Comparison of ENCODE assay signal across 8 mouse cellular contexts in the genomic region with DNA sequence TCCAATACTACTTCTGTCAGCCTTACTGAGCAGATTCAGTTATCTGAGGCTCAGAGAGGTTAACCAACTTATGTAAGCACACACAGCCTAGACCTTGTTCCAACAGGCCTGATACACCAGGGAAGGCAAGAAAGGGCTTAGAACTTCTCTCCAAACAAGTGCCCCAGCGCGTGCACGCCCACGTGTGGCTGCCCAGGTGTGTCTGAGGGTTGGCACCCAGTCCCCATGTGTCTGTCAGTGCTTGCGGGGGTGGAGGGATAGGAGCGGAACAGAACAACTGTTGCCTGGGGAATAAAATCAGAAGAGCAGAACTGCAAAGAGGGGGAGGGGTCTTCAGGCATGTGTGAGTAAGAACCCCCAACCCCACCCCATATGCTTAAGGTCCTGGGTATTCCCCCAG. TPM values are rescaled to one million over a fixed set of nuclear protein-coding genes. Genes with fewer than 3 reads are reported as not detected.
DNase-seq lines count a peak whose midpoint lies in the region; ATAC-seq lines count a peak whose summit lies in the region.

No protein-coding gene starts in this region.

- 14% methylated on average over 6 of the region's 6 CpGs for WGBS in hindbrain, embryonic 13.5 days
- 26% methylated on average over 6 of the region's 6 CpGs for WGBS in midbrain, embryonic 14.5 days

- H3K4me2 ChIP-seq in hindbrain, embryonic 13.5 days = peak overlapping the region; percentile 31
- H3K4me2 ChIP-seq in midbrain, embryonic 14.5 days (ENCODE audit: low read length) = peak overlapping the region; percentile 42

- ATAC-seq in hindbrain, embryonic 13.5 days (ENCODE audit: low FRiP score) = no peak
- ATAC-seq in midbrain, embryonic 14.5 days (ENCODE audit: low FRiP score, low TSS enrichment) = no peak

- peak; percentile 50 for DNase-seq in gastrocnemius, postnatal 25 days
- DNase-seq in gastrocnemius, postnatal 14 days = no peak
- peak; percentile 85 for DNase-seq in CD4-positive, CD25-positive, alpha-beta regulatory T cell, adult 2 months (ENCODE audit: low read depth, low spot score)
- no peak for DNase-seq in midbrain, embryonic 14.5 days
- DNase-seq in adipocyte (ENCODE audit: low spot score) = no peak
- DNase-seq in cerebellum, adult 18-20 months = no peak
- no peak for DNase-seq in embryo, embryonic 9.5 days (ENCODE audit: extremely low spot score)

- H3K9me3 ChIP-seq in hindbrain, embryonic 13.5 days = no peaks in the 10 kb centered on the region
- no peaks in the 10 kb centered on the region for H3K9me3 ChIP-seq in midbrain, embryonic 14.5 days (ENCODE audit: control insufficient read depth, low read length)

- no peaks in the 10 kb centered on the region for H3K27me3 ChIP-seq in hindbrain, embryonic 13.5 days
- no peaks in the 10 kb centered on the region for H3K27me3 ChIP-seq in midbrain, embryonic 14.5 days (ENCODE audit: control insufficient read depth, insufficient read depth, low read length)

- peak overlapping the region; percentile 58; the same call in 1 of the 2 replicates for H3K9ac ChIP-seq in hindbrain, embryonic 13.5 days
- H3K9ac ChIP-seq in midbrain, embryonic 14.5 days (replicated peaks; ENCODE audit: low read length) = peak overlapping the region; percentile 39; the same call in 1 of the 2 replicates

- no peak overlapping the region for H3K4me3 ChIP-seq in hindbrain, embryonic 13.5 days
- no peak overlapping the region for H3K4me3 ChIP-seq in midbrain, embryonic 14.5 days (replicated peaks; ENCODE audit: low read depth, low read length)

- H3K27ac ChIP-seq in hindbrain, embryonic 13.5 days = 0 out of 2 replicates have a peak overlapping the region, but pooled peaks have one; percentile 1
- H3K27ac ChIP-seq in midbrain, embryonic 14.5 days (replicated peaks; ENCODE audit: low read depth, low read length) = no peak overlapping the region

- no peaks in the 10 kb centered on the region for H3K36me3 ChIP-seq in hindbrain, embryonic 13.5 days
- no peaks in the 10 kb centered on the region for H3K36me3 ChIP-seq in midbrain, embryonic 14.5 days (ENCODE audit: control insufficient read depth, insufficient read depth, low read length)

- peaks cover 49% of the 10 kb centered on the region for H3K4me1 ChIP-seq in hindbrain, embryonic 13.5 days (replicated peaks)
- peaks cover 20% of the 10 kb centered on the region for H3K4me1 ChIP-seq in midbrain, embryonic 14.5 days (ENCODE audit: control insufficient read depth, insufficient read depth, low read length)

- intact Hi-C loops in gastrocnemius, postnatal 14 days (cut with DNase I; ENCODE audit: low total_unique reads) = no loop called here

RNA-seq across cellular contexts. Expression of gene Dnajb12, which starts 31.7 kb away (rescaled TPM):
- total RNA-seq in gastrocnemius, postnatal 25 days (2021) = 10 to 100 TPM; 49.4 to 49.8 TPM
- total RNA-seq in gastrocnemius, postnatal 14 days (2021) = 10 to 100 TPM; 45.5 to 47.5 TPM
- 18.4 and 19.2 TPM in 2 replicates for polyA plus RNA-seq in hindbrain, embryonic 13.5 days (2015; fragmentation: Nextera tagmentation; extraction: Ambion mirVana)
- polyA plus RNA-seq in midbrain, embryonic 14.5 days (2014; fragmentation: Nextera tagmentation; extraction: Ambion mirVana) = 15.9 and 20.5 TPM in 2 replicates

RNA-seq across cellular contexts. Expression of gene Ddit4, which starts 40.5 kb away (rescaled TPM):
- total RNA-seq in gastrocnemius, postnatal 25 days (2021) = 10 to 100 TPM in 1 of 2 experiments, 1 to 10 TPM in 1; 8.6 to 11.4 TPM
- 10 to 100 TPM; 15.4 to 70.6 TPM for total RNA-seq in gastrocnemius, postnatal 14 days (2021)
- polyA plus RNA-seq in hindbrain, embryonic 13.5 days (2015; fragmentation: Nextera tagmentation; extraction: Ambion mirVana) = 64.8 and 69.6 TPM in 2 replicates
- 6.2 and 7.3 TPM in 2 replicates for polyA plus RNA-seq in midbrain, embryonic 14.5 days (2014; fragmentation: Nextera tagmentation; extraction: Ambion mirVana)

Comparison
In these comparisons a context has a peak if more than half of its experiments do, and no peak if none do; other contexts are left out.
1. DNase-seq: peak in gastrocnemius, postnatal 25 days (single experiment) and CD4-positive, CD25-positive, alpha-beta regulatory T cell, adult 2 months (single experiment); none in gastrocnemius, postnatal 14 days (single experiment), midbrain, embryonic 14.5 days (single experiment), adipocyte (single experiment), cerebellum, adult 18-20 months (0 of 2) and embryo, embryonic 9.5 days (single experiment).